Mouse (Mus musculus) ovary, postnatal 14 days (tissue): ENCODE measurements around the gene Nedd9.

Experiments
- DNase-seq: peaks from one replicate; pipeline ENCODE4 v3.0.0; 2022; ENCODE audit warnings: low spot score

Gene Nedd9

GRCm38 (mm10) chr13:41486606-41487408 lies at the start of gene Nedd9:
Gene Nedd9 (minus strand): TSS chr13:41487362.
- DNase-seq: no peak

GRCm38 (mm10) chr13:41532625-41533024 lies 45.5 kb upstream of the Nedd9 start:
- DNase-seq: no peak

GRCm38 (mm10) chr13:41530326-41530725 lies 43.2 kb upstream of the Nedd9 start:
- no peak for DNase-seq

GRCm38 (mm10) chr13:41524208-41524607 lies 37.0 kb upstream of the Nedd9 start:
- DNase-seq: no peak

GRCm38 (mm10) chr13:41521296-41521695 lies 34.1 kb upstream of the Nedd9 start:
- no peak for DNase-seq

- no peak for DNase-seq
Measured at GRCm38 (mm10) chr13:41520549-41521161, 33.5 kb upstream of the Nedd9 start.

GRCm38 (mm10) chr13:41519792-41520191 lies 32.6 kb upstream of the Nedd9 start:
- no peak for DNase-seq

- DNase-seq: no peak
Measured at GRCm38 (mm10) chr13:41517193-41517592, 30.0 kb upstream of the Nedd9 start.

- no peak for DNase-seq
Measured at GRCm38 (mm10) chr13:41515749-41516148, 28.6 kb upstream of the Nedd9 start.

- no peak for DNase-seq
Measured at GRCm38 (mm10) chr13:41514918-41515317, 27.8 kb upstream of the Nedd9 start.

- no peak for DNase-seq
Measured at GRCm38 (mm10) chr13:41513456-41513855, 26.3 kb upstream of the Nedd9 start.

GRCm38 (mm10) chr13:41512243-41512642 lies 25.1 kb upstream of the Nedd9 start:
- DNase-seq: no peak

GRCm38 (mm10) chr13:41510631-41511419 lies 23.7 kb upstream of the Nedd9 start:
- DNase-seq: no peak

- DNase-seq: no peak
Measured at GRCm38 (mm10) chr13:41505594-41505993, 18.4 kb upstream of the Nedd9 start.

- DNase-seq: no peak
Measured at GRCm38 (mm10) chr13:41504997-41505396, 17.8 kb upstream of the Nedd9 start.

- no peak for DNase-seq
Measured at GRCm38 (mm10) chr13:41504448-41504847, 17.3 kb upstream of the Nedd9 start.

GRCm38 (mm10) chr13:41502917-41503301 lies 15.7 kb upstream of the Nedd9 start:
- DNase-seq: no peak

- DNase-seq: no peak
Measured at GRCm38 (mm10) chr13:41502136-41502916, 15.2 kb upstream of the Nedd9 start.

GRCm38 (mm10) chr13:41500793-41501192 lies 13.6 kb upstream of the Nedd9 start:
- no peak for DNase-seq

- DNase-seq: no peak
Measured at GRCm38 (mm10) chr13:41498611-41499121, 11.5 kb upstream of the Nedd9 start.

GRCm38 (mm10) chr13:41494681-41495080 lies 7.5 kb upstream of the Nedd9 start:
- no peak for DNase-seq
